Mouse (Mus musculus) spleen, postnatal 4 days (tissue): Measurements from ENCODE around the gene Stk24.

Experiments
- DNase-seq, 2 experiments: peaks; one replicate each; pipeline ENCODE4 v3.0.0; 2022; ENCODE audit warnings: low spot score in 2 of 2

Stk24 gene

GRCm38 (mm10) chr14:121379116-121379826 lies 540 bp downstream of the Stk24 start:
- DNase-seq = peak; percentile 82 to 91

- peak; percentile 76 to 89 for DNase-seq
Observed at GRCm38 (mm10) chr14:121378243-121379115, 1.3 kb downstream of the Stk24 start.

GRCm38 (mm10) chr14:121376566-121376965 lies 3.2 kb downstream of the Stk24 start:
- DNase-seq = no peak

- DNase-seq = no peak
Observed at GRCm38 (mm10) chr14:121373901-121374300, 5.9 kb downstream of the Stk24 start.

- DNase-seq = no peak
Observed at GRCm38 (mm10) chr14:121373020-121373419, 6.8 kb downstream of the Stk24 start.

GRCm38 (mm10) chr14:121371911-121372820 lies 7.6 kb downstream of the Stk24 start:
- no peak for DNase-seq

GRCm38 (mm10) chr14:121369385-121369784 lies 10.4 kb downstream of the Stk24 start:
- DNase-seq = no peak

- DNase-seq = no peak
Observed at GRCm38 (mm10) chr14:121368108-121368705, 11.6 kb downstream of the Stk24 start.

- peak; percentile 74 to 83 for DNase-seq
Observed at GRCm38 (mm10) chr14:121365991-121366728, 13.7 kb downstream of the Stk24 start.

- DNase-seq = peak; percentile 81 to 85
Observed at GRCm38 (mm10) chr14:121365390-121365789, 14.4 kb downstream of the Stk24 start.

GRCm38 (mm10) chr14:121364282-121364681 lies 15.5 kb downstream of the Stk24 start:
- DNase-seq = no peak

- DNase-seq = no peak
Observed at GRCm38 (mm10) chr14:121361319-121362114, 18.3 kb downstream of the Stk24 start.

- DNase-seq = no peak
Observed at GRCm38 (mm10) chr14:121359850-121360249, 20.0 kb downstream of the Stk24 start.

GRCm38 (mm10) chr14:121359015-121359414 lies 20.8 kb downstream of the Stk24 start:
- DNase-seq = no peak

- no peak for DNase-seq
Observed at GRCm38 (mm10) chr14:121358327-121358726, 21.5 kb downstream of the Stk24 start.

- DNase-seq = no peak
Observed at GRCm38 (mm10) chr14:121356336-121356862, 23.4 kb downstream of the Stk24 start.

GRCm38 (mm10) chr14:121355732-121356131 lies 24.1 kb downstream of the Stk24 start:
- peak in 1 of 2 experiments; percentile 53 for DNase-seq

GRCm38 (mm10) chr14:121353648-121354377 lies 26.0 kb downstream of the Stk24 start:
- no peak for DNase-seq

- no peak for DNase-seq
Observed at GRCm38 (mm10) chr14:121352744-121353143, 27.1 kb downstream of the Stk24 start.
